In the genomic region with DNA sequence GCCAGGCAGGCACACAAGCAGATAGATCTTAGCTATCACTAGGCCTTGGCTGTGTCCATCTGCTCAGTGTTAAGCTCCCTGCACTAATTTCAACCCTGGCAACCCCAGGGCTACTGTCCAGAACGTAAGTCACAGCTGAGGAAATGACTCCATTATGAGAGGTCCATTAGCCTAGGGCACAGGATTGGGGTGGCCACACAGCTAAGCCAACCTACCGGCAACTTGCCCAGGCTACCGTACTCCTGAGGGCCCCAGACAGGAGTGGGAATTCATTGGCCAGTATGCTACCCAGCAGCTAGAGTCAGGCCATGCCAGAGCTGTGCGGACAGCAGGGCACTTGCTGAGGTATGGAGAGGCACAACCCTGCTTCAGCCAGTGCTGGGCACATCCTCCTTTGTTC, we compare ENCODE assay signal across 19 mouse cellular contexts. TPM values are rescaled to one million over a fixed set of nuclear protein-coding genes. Genes with fewer than 3 reads are reported as not detected.
A peak's percentile ranks its signal among the peaks of the same experiment; 100 is the strongest.
DNase-seq lines count a peak whose midpoint lies in the region; ATAC-seq and TF ChIP-seq lines count a peak whose summit lies in the region.
"Had no signal": no experiment of that assay in that cellular context is flagged by ENCODE, and none has a peak within 500 bp of the region (broad histone marks: within the 10 kb centered on the region; RNA-seq: fewer than 3 reads in every experiment).

No protein-coding gene starts in this region.

- peak in 1 of 2 experiments; percentile 33 for DNase-seq in heart, adult 2 months
- no peak for DNase-seq in heart, postnatal 25 days (ENCODE audit: low spot score)
- peak in 1 of 2 experiments; percentile 15 for DNase-seq in left cerebral cortex, adult 2 months (ENCODE audit: extremely low spot score in 1 of 2, low spot score in 2 of 2)
- no peak for DNase-seq in left cerebral cortex, postnatal 14 days (ENCODE audit: low spot score in 2 of 2)
- DNase-seq in cerebellum, adult 8-10 months: peak; percentile 63
- no peak for DNase-seq in right cerebral cortex, postnatal 4 days
- no peak for DNase-seq in left cerebral cortex, adult 9 months (ENCODE audit: low spot score in 2 of 2)
- DNase-seq: liver; lung, postnatal 36 days had no signal

- H3K9ac ChIP-seq in heart, adult 2 months (ENCODE audit: low read depth, low read length): peak overlapping the region; percentile 21; the same call in 1 of the 2 replicates
- H3K9ac ChIP-seq in heart, embryonic 16.5 days (ENCODE audit: low read length): peak overlapping the region; percentile 55
- H3K9ac ChIP-seq: embryonic facial prominence, embryonic 15.5 days; kidney, embryonic 15.5 days had no signal

- no peak overlapping the region for H3K4me3 ChIP-seq in heart, adult 2 months
- no peak overlapping the region; the same call in 1 of the 2 replicates for H3K4me3 ChIP-seq in left cerebral cortex, adult 2 months
- peak overlapping the region; percentile 40; the same call in 1 of the 2 replicates for H3K4me3 ChIP-seq in heart, embryonic 16.5 days (ENCODE audit: low read length)
- H3K4me3 ChIP-seq: embryonic facial prominence, embryonic 15.5 days; kidney, embryonic 15.5 days had no signal

- H3K27me3 ChIP-seq in heart, adult 2 months (ENCODE audit: control insufficient read depth, insufficient read depth, low read length): no peaks in the 10 kb centered on the region
- H3K27me3 ChIP-seq in heart, embryonic 16.5 days (ENCODE audit: control insufficient read depth, insufficient read depth, low read length): no peaks in the 10 kb centered on the region
- H3K27me3 ChIP-seq: embryonic facial prominence, embryonic 15.5 days; kidney, embryonic 15.5 days had no signal

- H3K79me2 ChIP-seq in heart, adult 2 months (replicated peaks; ENCODE audit: control insufficient read depth, insufficient read depth, low read length): peaks cover 4% of the 10 kb centered on the region

- peak overlapping the region; percentile 85 for H3K27ac ChIP-seq in heart, adult 2 months
- H3K27ac ChIP-seq in left cerebral cortex, adult 2 months: peak overlapping the region; percentile 89
- peak overlapping the region; percentile 99 for H3K27ac ChIP-seq in heart, embryonic 16.5 days (ENCODE audit: low read length)
- H3K27ac ChIP-seq: embryonic facial prominence, embryonic 15.5 days; kidney, embryonic 15.5 days had no signal

- H3K4me2 ChIP-seq in heart, embryonic 16.5 days (ENCODE audit: low read depth, low read length): peak overlapping the region; percentile 70
- H3K4me2 ChIP-seq: kidney, embryonic 15.5 days; midbrain, embryonic 11.5 days had no signal

- ATAC-seq in heart, embryonic 16.5 days (replicated peaks; ENCODE audit: extremely low read depth, insufficient read depth, low FRiP score): no peak

- no peaks in the 10 kb centered on the region for H3K36me3 ChIP-seq in heart, adult 2 months (ENCODE audit: control insufficient read depth, insufficient read depth, low read length)
- peaks cover 39% of the 10 kb centered on the region for H3K36me3 ChIP-seq in heart, embryonic 16.5 days (ENCODE audit: control insufficient read depth, insufficient read depth)

- 61% methylated on average over 4 of the region's 4 CpGs for WGBS in heart, adult 2 months
- 78% methylated on average over 4 of the region's 4 CpGs for WGBS in heart, embryonic 16.5 days

- H3K9me3 ChIP-seq in heart, embryonic 16.5 days (replicated peaks; ENCODE audit: control insufficient read depth, low read length): no peaks in the 10 kb centered on the region
- H3K9me3 ChIP-seq: embryonic facial prominence, embryonic 15.5 days; kidney, embryonic 15.5 days had no signal

- TF ChIP-seq CTCF in heart, adult 2 months (IDR thresholded peaks at IDR 0.05): no peak
- TF ChIP-seq CTCF in left cerebral cortex, adult 2 months (IDR thresholded peaks at IDR 0.05): no peak

- no peak for TF ChIP-seq EP300 in heart, adult 2 months (IDR thresholded peaks at IDR 0.05; ENCODE audit: insufficient read depth, low read depth, low read length)

- no peak for TF ChIP-seq POLR2A in heart, adult 2 months (IDR thresholded peaks at IDR 0.05; ENCODE audit: insufficient read depth, low read depth, low read length)

- intact Hi-C loops in heart, adult 2 months (cut with DNase I): no loop called here
- intact Hi-C loops in heart, postnatal 25 days (cut with DNase I): no loop called here
- intact Hi-C loops in left cerebral cortex, adult 2 months (cut with DNase I): no loop called here
- intact Hi-C loops in left cerebral cortex, postnatal 14 days (cut with DNase I): no loop called here

- H3K4me1 ChIP-seq in heart, adult 2 months (ENCODE audit: control insufficient read depth, insufficient read depth, low read length): peaks cover 27% of the 10 kb centered on the region
- H3K4me1 ChIP-seq in heart, embryonic 16.5 days (ENCODE audit: control insufficient read depth, insufficient read depth, low read length): peaks cover 47% of the 10 kb centered on the region

RNA-seq across cellular contexts. Expression of a gene that starts 6.1 kb away (rescaled TPM):
- total RNA-seq in heart, adult 2 months (2021): 10 to 100 TPM; 19.6 to 22.7 TPM
- polyA plus RNA-seq in heart, adult 2 months (2012; rRNA removed): 36.0 and 51.5 TPM in 2 replicates
- 10 to 100 TPM; 22.4 to 24.1 TPM for total RNA-seq in heart, postnatal 25 days (2021)
- total RNA-seq in left cerebral cortex, adult 2 months (2021): 100 to 1,000 TPM; 132 to 134 TPM
- total RNA-seq in left cerebral cortex, postnatal 14 days (2021): 100 to 1,000 TPM; 151 to 155 TPM
- polyA plus RNA-seq in heart, embryonic 16.5 days (2015; fragmentation: Nextera tagmentation; extraction: Ambion mirVana): 16.3 and 22.7 TPM in 2 replicates

RNA-seq across cellular contexts. Expression of a gene that starts 11.2 kb away (rescaled TPM):
- total RNA-seq in heart, adult 2 months (2021): not detected
- not detected in 2 replicates for polyA plus RNA-seq in heart, adult 2 months (2012; rRNA removed)
- not detected for total RNA-seq in heart, postnatal 25 days (2021)
- total RNA-seq in left cerebral cortex, adult 2 months (2021): not detected
- total RNA-seq in left cerebral cortex, postnatal 14 days (2021): not detected
- polyA plus RNA-seq in heart, embryonic 16.5 days (2015; fragmentation: Nextera tagmentation; extraction: Ambion mirVana): 0.17 TPM in 1 of 2 replicates, not detected in the other
- total RNA-seq: left cerebral cortex, postnatal 10 days had no signal
- polyA plus RNA-seq: embryonic facial prominence, embryonic 15.5 days; forebrain, embryonic 11.5 days; kidney, embryonic 15.5 days; midbrain, embryonic 11.5 days; neural tube, embryonic 11.5 days; small intestine, adult 2 months; stomach, embryonic 14.5 days had no signal

RNA-seq across cellular contexts. Expression of a gene that starts 19.6 kb away (rescaled TPM):
- total RNA-seq in heart, adult 2 months (2021): 10 to 100 TPM; 19.6 to 19.8 TPM
- polyA plus RNA-seq in heart, adult 2 months (2012; rRNA removed): 26.8 and 32.4 TPM in 2 replicates
- total RNA-seq in heart, postnatal 25 days (2021): 10 to 100 TPM; 21.5 to 22.5 TPM
- total RNA-seq in left cerebral cortex, adult 2 months (2021): 10 to 100 TPM; 43.6 to 47.7 TPM
- 10 to 100 TPM; 42.1 to 50.2 TPM for total RNA-seq in left cerebral cortex, postnatal 14 days (2021)
- 65.9 and 69.9 TPM in 2 replicates for polyA plus RNA-seq in heart, embryonic 16.5 days (2015; fragmentation: Nextera tagmentation; extraction: Ambion mirVana)

RNA-seq across cellular contexts. Expression of a gene that starts 19.7 kb away (rescaled TPM):
- 10 to 100 TPM; 40.1 to 41.2 TPM for total RNA-seq in heart, adult 2 months (2021)
- 20.9 and 25.1 TPM in 2 replicates for polyA plus RNA-seq in heart, adult 2 months (2012; rRNA removed)
- total RNA-seq in heart, postnatal 25 days (2021): 10 to 100 TPM; 42.7 to 43.0 TPM
- 10 to 100 TPM; 87.3 to 92.9 TPM for total RNA-seq in left cerebral cortex, adult 2 months (2021)
- total RNA-seq in left cerebral cortex, postnatal 14 days (2021): 100 to 1,000 TPM in 1 of 2 experiments, 10 to 100 TPM in 1; 88.1 to 106 TPM
- 295 and 343 TPM in 2 replicates for polyA plus RNA-seq in heart, embryonic 16.5 days (2015; fragmentation: Nextera tagmentation; extraction: Ambion mirVana)

RNA-seq across cellular contexts. Expression of a gene that starts 29.3 kb away (rescaled TPM):
- not detected for total RNA-seq in heart, adult 2 months (2021)
- polyA plus RNA-seq in heart, adult 2 months (2012; rRNA removed): not detected in 2 replicates
- total RNA-seq in heart, postnatal 25 days (2021): not detected
- total RNA-seq in left cerebral cortex, adult 2 months (2021): not detected
- total RNA-seq in left cerebral cortex, postnatal 14 days (2021): not detected
- 3.2 TPM in 1 of 2 replicates, not detected in the other for polyA plus RNA-seq in heart, embryonic 16.5 days (2015; fragmentation: Nextera tagmentation; extraction: Ambion mirVana)
- total RNA-seq: left cerebral cortex, postnatal 10 days had no signal
- polyA plus RNA-seq: forebrain, embryonic 11.5 days; gonadal fat pad, adult 2 months; midbrain, embryonic 11.5 days; small intestine, adult 2 months; stomach, embryonic 14.5 days had no signal

Comparison
In these comparisons a context has a peak if more than half of its experiments do, and no peak if none do; other contexts are left out.
1. RNA of a gene that starts 6.1 kb away (total RNA-seq): 151 to 155 TPM in left cerebral cortex, postnatal 14 days and 132 to 134 TPM in left cerebral cortex, adult 2 months; 22.4 to 24.1 TPM in heart, postnatal 25 days and 19.6 to 22.7 TPM in heart, adult 2 months; every median in the first group is over 4 times any median in the second.
2. Peak in every context shown above with its lines, with median percentiles within 50 percentile points of each other: H3K27ac ChIP-seq.